ENCODE assay signal across 16 mouse cellular contexts in the genomic region with DNA sequence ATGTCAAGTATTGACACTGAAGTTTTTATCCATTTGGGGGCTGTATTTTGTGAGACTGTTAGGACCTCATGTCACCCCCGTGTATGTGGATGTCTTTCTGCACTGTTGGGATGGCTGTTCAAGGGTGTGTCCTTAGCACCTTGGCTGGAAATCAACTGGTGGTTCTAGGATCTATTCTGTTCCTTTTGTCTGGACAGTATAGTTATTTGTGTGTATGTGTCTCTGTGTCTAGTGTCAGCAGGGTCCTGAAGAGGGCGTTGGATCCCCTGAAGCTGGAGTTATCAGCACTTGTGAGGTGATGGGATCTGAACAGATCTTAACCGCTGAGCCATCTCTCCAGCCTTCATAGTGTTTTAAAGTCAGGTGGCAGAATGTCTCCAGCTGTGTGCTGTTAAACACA.
"Had no signal": no experiment of that assay in that cellular context is flagged by ENCODE, and none has a peak within 500 bp of the region (broad histone marks: within the 10 kb centered on the region; RNA-seq: fewer than 3 reads in every experiment).

No protein-coding gene starts in this region.

- H3K4me1 ChIP-seq: neural tube, embryonic 13.5 days; neural tube, embryonic 15.5 days; stomach, embryonic 15.5 days had no signal

- H3K4me2 ChIP-seq: neural tube, embryonic 13.5 days; neural tube, embryonic 15.5 days; stomach, embryonic 15.5 days had no signal

- H3K27ac ChIP-seq: neural tube, embryonic 13.5 days; neural tube, embryonic 15.5 days; stomach, embryonic 15.5 days; stomach, postnatal 0 days had no signal

- DNase-seq: retina, postnatal 1 day; right cerebral cortex, adult 18-20 months; right cerebral cortex, postnatal 14 days; right cerebral cortex, postnatal 25 days; right cerebral cortex, postnatal 4 days; spleen, adult 18-20 months; thymus, adult 18-20 months; thymus, adult 2 months; thymus, postnatal 14 days; thymus, postnatal 25 days; thymus, postnatal 36 days; thymus, postnatal 4 days had no signal

- H3K9me3 ChIP-seq: neural tube, embryonic 13.5 days; neural tube, embryonic 15.5 days; stomach, embryonic 15.5 days had no signal

- H3K4me3 ChIP-seq: neural tube, embryonic 13.5 days; neural tube, embryonic 15.5 days; stomach, embryonic 15.5 days had no signal

- H3K36me3 ChIP-seq: neural tube, embryonic 13.5 days; neural tube, embryonic 15.5 days; stomach, embryonic 15.5 days had no signal

- H3K9ac ChIP-seq: neural tube, embryonic 13.5 days; neural tube, embryonic 15.5 days; stomach, embryonic 15.5 days had no signal

- H3K27me3 ChIP-seq: neural tube, embryonic 13.5 days; neural tube, embryonic 15.5 days; stomach, embryonic 15.5 days had no signal
